Mouse (Mus musculus) cortical plate, adult 2 months (tissue): ENCODE data around the gene Ptpre.

ENCODE experiments used
- CTCF ChIP-seq: fragments of 200-500 bp; IDR thresholded peaks from 2 replicates; pipeline ENCODE4 v1.5.1; 2011; ENCODE audit warnings: mild to moderate bottlenecking, control low read depth, low read length; ENCODE audit not compliant: insufficient read depth; ENCODE audit errors: extremely low read depth
- POLR2A ChIP-seq: fragments of 200-500 bp; IDR thresholded peaks from 2 replicates; pipeline ENCODE4 v1.6.1; 2011; ENCODE audit warnings: mild to moderate bottlenecking, low read length, control low read depth; ENCODE audit not compliant: insufficient read depth; ENCODE audit errors: extremely low read depth

GRCm38 (mm10) chr7:135713326-135713725, 176.0 kb downstream of the Ptpre start:
- TF ChIP-seq POLR2A (no peak), CTCF (no peak)
